Mouse (Mus musculus) embryo, embryonic 11.5 days (tissue): ENCODE measurements around the gene Apbb2.

Experiments
- DNase-seq: peaks from one replicate; pipeline ENCODE4 v3.0.0-alpha.2; 2012; ENCODE audit warnings: low read depth, low spot score

Apbb2 gene

GRCm38 (mm10) chr5:66415700-66416543 lies 202.7 kb downstream of the Apbb2 start:
- DNase-seq, result no peak

GRCm38 (mm10) chr5:66415033-66415697 lies 203.4 kb downstream of the Apbb2 start:
- DNase-seq, result no peak

- no peak for DNase-seq
Measured at GRCm38 (mm10) chr5:66413402-66413801, 205.2 kb downstream of the Apbb2 start.

- DNase-seq, result no peak
Measured at GRCm38 (mm10) chr5:66412821-66413220, 205.8 kb downstream of the Apbb2 start.

GRCm38 (mm10) chr5:66408546-66408945 lies 210.0 kb downstream of the Apbb2 start:
- DNase-seq, result no peak

- no peak for DNase-seq
Measured at GRCm38 (mm10) chr5:66407948-66408347, 210.6 kb downstream of the Apbb2 start.

- DNase-seq, result no peak
Measured at GRCm38 (mm10) chr5:66406431-66406830, 212.2 kb downstream of the Apbb2 start.

- DNase-seq, result no peak
Measured at GRCm38 (mm10) chr5:66405731-66406399, 212.7 kb downstream of the Apbb2 start.

- no peak for DNase-seq
Measured at GRCm38 (mm10) chr5:66405305-66405704, 213.3 kb downstream of the Apbb2 start.

GRCm38 (mm10) chr5:66400563-66400962 lies 218.0 kb downstream of the Apbb2 start:
- no peak for DNase-seq

- no peak for DNase-seq
Measured at GRCm38 (mm10) chr5:66399264-66399620, 219.3 kb downstream of the Apbb2 start.

GRCm38 (mm10) chr5:66398530-66399263 lies 219.9 kb downstream of the Apbb2 start:
- DNase-seq, result no peak

- DNase-seq, result no peak
Measured at GRCm38 (mm10) chr5:66393767-66394446, 224.7 kb downstream of the Apbb2 start.

GRCm38 (mm10) chr5:66392861-66393529 lies 225.6 kb downstream of the Apbb2 start:
- DNase-seq, result no peak

- DNase-seq, result no peak
Measured at GRCm38 (mm10) chr5:66391771-66392170, 226.8 kb downstream of the Apbb2 start.

GRCm38 (mm10) chr5:66391299-66391698 lies 227.3 kb downstream of the Apbb2 start:
- no peak for DNase-seq

- DNase-seq, result no peak
Measured at GRCm38 (mm10) chr5:66390567-66390966, 228.0 kb downstream of the Apbb2 start.

GRCm38 (mm10) chr5:66387481-66387880 lies 231.1 kb downstream of the Apbb2 start:
- DNase-seq, result no peak

- DNase-seq, result no peak
Measured at GRCm38 (mm10) chr5:66385636-66386035, 232.9 kb downstream of the Apbb2 start.

- no peak for DNase-seq
Measured at GRCm38 (mm10) chr5:66384806-66385446, 233.7 kb downstream of the Apbb2 start.
